Mouse (Mus musculus): Measurements from ENCODE around the gene Lsm2. TPM values are rescaled to one million over a fixed set of nuclear protein-coding genes. Genes with fewer than 3 reads are reported as not detected.

Lsm2 gene
- 133 TPM for polyA plus RNA-seq (2012; fragmentation: generic; extraction: Trizol)
- long read RNA-seq, experiment 1, transcript Lsm2-208 (4 exons, 521 nt), result minor isoform, 6 of 92 reads
- long read RNA-seq, experiment 1, transcript Lsm2-202 (5 exons, 840 nt), result major isoform, 69 of 92 reads
- long read RNA-seq, experiment 1, transcript Lsm2-201 (5 exons, 873 nt), result minor isoform, 8 of 92 reads
- long read RNA-seq, experiment 1, partial matches to known transcripts, result 2 of 92 reads
- long read RNA-seq, experiment 1, other reads (novel, unspliced or antisense), result 4 of 92 reads
- long read RNA-seq, experiment 2, transcript Lsm2-202 (5 exons, 840 nt), result major isoform, 41 of 49 reads
- long read RNA-seq, experiment 2, partial matches to known transcripts, result 0 of 49 reads
- long read RNA-seq, experiment 2, other reads (novel, unspliced or antisense), result 1 of 49 reads

- Histone ChIP-seq H3K27me3 (ENCODE audit: control insufficient read depth, insufficient read depth, insufficient read length) (no peaks in the 10 kb centered on the region), H3K79me2 (ENCODE audit: control insufficient read depth, insufficient read depth) (peaks cover 62% of the 10 kb centered on the region), H3K4me3 (ENCODE audit: insufficient read depth, poor library complexity, severe bottlenecking) (peak within 1 kb of the TSS; percentile 98), H3K36me3 (ENCODE audit: control insufficient read depth, insufficient read depth) (peaks cover 24% of the 10 kb centered on the region), H3K79me3 (ENCODE audit: low read depth) (peaks cover 43% of the 10 kb centered on the region), H3ac (ENCODE audit: control insufficient read depth, insufficient read length, low read depth) (peak within 1 kb of the TSS; percentile 89)
- TF ChIP-seq MAX (IDR thresholded peaks at IDR 0.05) (peak; percentile 67), CTCF (IDR thresholded peaks at IDR 0.05; ENCODE audit: control insufficient read depth, insufficient read depth, insufficient read length) (no peak)
Observed at GRCm38 (mm10) chr17:34981690-34982180, at the start of gene Lsm2. Gene Lsm2 (plus strand): TSS chr17:34981862.

GRCm38 (mm10) chr17:34932287-34932686 is 49.4 kb upstream of the Lsm2 start:
- TF ChIP-seq CTCF (IDR thresholded peaks at IDR 0.05; ENCODE audit: control insufficient read depth, insufficient read depth, insufficient read length), result no peak
- no peak for TF ChIP-seq MYOG (IDR thresholded peaks at IDR 0.05; ENCODE audit: control insufficient read depth, extremely low read depth, insufficient read length)
- TF ChIP-seq MYOD1 (IDR thresholded peaks at IDR 0.05; ENCODE audit: control insufficient read depth, insufficient read length, low read depth), result no peak
- TF ChIP-seq USF1 (IDR thresholded peaks at IDR 0.05; ENCODE audit: low read depth), result no peak
- no peak for TF ChIP-seq FOSL1 (IDR thresholded peaks at IDR 0.05; ENCODE audit: insufficient read depth, low read length, poor library complexity, severe bottlenecking)
- no peak for TF ChIP-seq CEBPB (IDR thresholded peaks at IDR 0.05; ENCODE audit: low read depth)
- no peak for TF ChIP-seq MAX (IDR thresholded peaks at IDR 0.05)
- no peaks in the 10 kb centered on the region for H3K79me2 ChIP-seq (ENCODE audit: control insufficient read depth, insufficient read depth)
- H3K4me3 ChIP-seq (ENCODE audit: insufficient read depth, poor library complexity, severe bottlenecking), result no peak overlapping the region

GRCm38 (mm10) chr17:34934031-34934430 is 47.6 kb upstream of the Lsm2 start:
- Histone ChIP-seq H3K79me2 (ENCODE audit: control insufficient read depth, insufficient read depth) (no peaks in the 10 kb centered on the region), H3K79me3 (ENCODE audit: low read depth) (no peaks in the 10 kb centered on the region), H3ac (ENCODE audit: control insufficient read depth, insufficient read length, low read depth) (no peak overlapping the region), H3K4me3 (ENCODE audit: insufficient read depth, poor library complexity, severe bottlenecking) (no peak overlapping the region), H3K36me3 (ENCODE audit: control insufficient read depth, insufficient read depth) (no peaks in the 10 kb centered on the region), H3K27me3 (ENCODE audit: control insufficient read depth, insufficient read depth, insufficient read length) (no peaks in the 10 kb centered on the region)
- TF ChIP-seq CTCF (IDR thresholded peaks at IDR 0.05; ENCODE audit: control insufficient read depth, insufficient read depth, insufficient read length), result no peak
- no peak for TF ChIP-seq CEBPB (IDR thresholded peaks at IDR 0.05; ENCODE audit: low read depth)
- no peak for TF ChIP-seq MAX (IDR thresholded peaks at IDR 0.05)
- TF ChIP-seq MYOG (IDR thresholded peaks at IDR 0.05; ENCODE audit: control insufficient read depth, extremely low read depth, insufficient read length), result no peak

More at GRCm38 (mm10) chr17:34932287-34932686, 49.4 kb upstream of the Lsm2 start:
- H3K27me3 ChIP-seq (ENCODE audit: control insufficient read depth, insufficient read depth, insufficient read length), result no peaks in the 10 kb centered on the region
- no peak overlapping the region for H3ac ChIP-seq (ENCODE audit: control insufficient read depth, insufficient read length, low read depth)
- no peaks in the 10 kb centered on the region for H3K36me3 ChIP-seq (ENCODE audit: control insufficient read depth, insufficient read depth)
- H3K79me3 ChIP-seq (ENCODE audit: low read depth), result no peaks in the 10 kb centered on the region

GRCm38 (mm10) chr17:34934830-34935229 is 46.8 kb upstream of the Lsm2 start:
- no peak overlapping the region for H3ac ChIP-seq (ENCODE audit: control insufficient read depth, insufficient read length, low read depth)
- no peak for TF ChIP-seq MYOD1 (IDR thresholded peaks at IDR 0.05; ENCODE audit: control insufficient read depth, insufficient read length, low read depth)
- H3K36me3 ChIP-seq (ENCODE audit: control insufficient read depth, insufficient read depth), result no peaks in the 10 kb centered on the region

GRCm38 (mm10) chr17:34937960-34938505 is 43.6 kb upstream of the Lsm2 start:
- no peak overlapping the region for H3ac ChIP-seq (ENCODE audit: control insufficient read depth, insufficient read length, low read depth)
- no peak for TF ChIP-seq MYOD1 (IDR thresholded peaks at IDR 0.05; ENCODE audit: control insufficient read depth, insufficient read length, low read depth)
- no peak for TF ChIP-seq FOSL1 (IDR thresholded peaks at IDR 0.05; ENCODE audit: insufficient read depth, low read length, poor library complexity, severe bottlenecking)
- TF ChIP-seq MYOG (IDR thresholded peaks at IDR 0.05; ENCODE audit: control insufficient read depth, extremely low read depth, insufficient read length), result no peak
- no peak for TF ChIP-seq USF1 (IDR thresholded peaks at IDR 0.05; ENCODE audit: low read depth)
- no peak for TF ChIP-seq CEBPB (IDR thresholded peaks at IDR 0.05; ENCODE audit: low read depth)
- no peak for TF ChIP-seq MAX (IDR thresholded peaks at IDR 0.05)
- TF ChIP-seq CTCF (IDR thresholded peaks at IDR 0.05; ENCODE audit: control insufficient read depth, insufficient read depth, insufficient read length), result no peak
- H3K4me3 ChIP-seq (ENCODE audit: insufficient read depth, poor library complexity, severe bottlenecking), result no peak overlapping the region
- no peaks in the 10 kb centered on the region for H3K27me3 ChIP-seq (ENCODE audit: control insufficient read depth, insufficient read depth, insufficient read length)
- H3K36me3 ChIP-seq (ENCODE audit: control insufficient read depth, insufficient read depth), result no peaks in the 10 kb centered on the region
- H3K79me2 ChIP-seq (ENCODE audit: control insufficient read depth, insufficient read depth), result no peaks in the 10 kb centered on the region
- H3K79me3 ChIP-seq (ENCODE audit: low read depth), result no peaks in the 10 kb centered on the region

More at GRCm38 (mm10) chr17:34934830-34935229, 46.8 kb upstream of the Lsm2 start:
- H3K79me2 ChIP-seq (ENCODE audit: control insufficient read depth, insufficient read depth), result no peaks in the 10 kb centered on the region
- no peaks in the 10 kb centered on the region for H3K27me3 ChIP-seq (ENCODE audit: control insufficient read depth, insufficient read depth, insufficient read length)
- H3K79me3 ChIP-seq (ENCODE audit: low read depth), result no peaks in the 10 kb centered on the region
- H3K4me3 ChIP-seq (ENCODE audit: insufficient read depth, poor library complexity, severe bottlenecking), result no peak overlapping the region

All from C2C12 (cell line).